13 mouse cellular contexts compared by ENCODE assay signal in genomic region chr2:112799351-112799994, GRCm38 (mm10).
DNase-seq lines count a peak whose midpoint lies in the region; ATAC-seq and TF ChIP-seq lines count a peak whose summit lies in the region.
"Had no signal": no experiment of that assay in that cellular context is flagged by ENCODE, and none has a peak within 500 bp of the region (broad histone marks: within the 10 kb centered on the region; RNA-seq: fewer than 3 reads in every experiment).

No protein-coding gene starts in this region.

- no peaks in the 10 kb centered on the region for H3K27me3 ChIP-seq in forebrain, embryonic 12.5 days
- no peaks in the 10 kb centered on the region for H3K27me3 ChIP-seq in forebrain, embryonic 10.5 days (ENCODE audit: poor library complexity, severe bottlenecking)
- H3K27me3 ChIP-seq in CH12.LX (replicated peaks) = no peaks in the 10 kb centered on the region
- no peaks in the 10 kb centered on the region for H3K27me3 ChIP-seq in midbrain, embryonic 13.5 days
- H3K27me3 ChIP-seq: embryonic facial prominence, embryonic 12.5 days; intestine, embryonic 15.5 days; liver, embryonic 12.5 days; lung, embryonic 15.5 days had no signal

- 84% methylated on average over 7 of the region's 7 CpGs for WGBS in forebrain, embryonic 12.5 days
- 84% methylated on average over 7 of the region's 7 CpGs for WGBS in forebrain, embryonic 10.5 days
- whole genome bisulfite sequencing in midbrain, embryonic 13.5 days = 88% methylated on average over 7 of the region's 7 CpGs

- no peaks in the 10 kb centered on the region for H3K79me2 ChIP-seq in CH12.LX (replicated peaks; ENCODE audit: control insufficient read depth, extremely low read depth, insufficient read depth, poor library complexity, severe bottlenecking)

- no peak overlapping the region for H3K27ac ChIP-seq in forebrain, embryonic 12.5 days
- no peak overlapping the region for H3K27ac ChIP-seq in forebrain, embryonic 10.5 days
- H3K27ac ChIP-seq in CH12.LX (ENCODE audit: insufficient read depth, low read depth) = no peak overlapping the region
- H3K27ac ChIP-seq in midbrain, embryonic 13.5 days = no peak overlapping the region
- H3K27ac ChIP-seq: embryonic facial prominence, embryonic 12.5 days; intestine, embryonic 15.5 days; limb, embryonic 10.5 days; liver, embryonic 12.5 days; lung, embryonic 15.5 days had no signal

- no peak overlapping the region for H3K4me2 ChIP-seq in forebrain, embryonic 12.5 days
- H3K4me2 ChIP-seq in CH12.LX (ENCODE audit: insufficient read depth, low read depth, poor library complexity, severe bottlenecking) = peak overlapping the region; percentile 89
- no peak overlapping the region for H3K4me2 ChIP-seq in midbrain, embryonic 13.5 days (replicated peaks)
- H3K4me2 ChIP-seq: embryonic facial prominence, embryonic 12.5 days; intestine, embryonic 15.5 days; liver, embryonic 12.5 days; lung, embryonic 15.5 days had no signal

- no peaks in the 10 kb centered on the region for H3K4me1 ChIP-seq in forebrain, embryonic 12.5 days
- H3K4me1 ChIP-seq in forebrain, embryonic 10.5 days = no peaks in the 10 kb centered on the region
- peaks cover 0 to 6% of the 10 kb centered on the region in 2 experiments; a peak in 1 of 4 replicates for H3K4me1 ChIP-seq in CH12.LX (ENCODE audit: control insufficient read depth in 1 of 2, insufficient read depth in 2 of 2)
- no peaks in the 10 kb centered on the region for H3K4me1 ChIP-seq in midbrain, embryonic 13.5 days (replicated peaks)
- H3K4me1 ChIP-seq: embryonic facial prominence, embryonic 12.5 days; intestine, embryonic 15.5 days; limb, embryonic 10.5 days; liver, embryonic 12.5 days; lung, embryonic 15.5 days had no signal

- dilution Hi-C loops in CH12.LX (cut with MboI; ENCODE audit: extremely low pct_ligation_motif_present, extremely low pct_unique_long_range_greater_than_20kb, low sequenced_read_pairs) = no loop called here

- TF ChIP-seq POLR2A in CH12.LX (IDR thresholded peaks at IDR 0.05; ENCODE audit: low read depth, low read length) = no peak

- in situ Hi-C loops in CH12.LX (cut with MboI; ENCODE audit: low pct_ligation_motif_present, low pct_unique_long_range_greater_than_20kb, low sequenced_read_pairs) = loop anchor here (25.0 kb wide), 1 partner anchor 488 kb away; the partner anchor contains the start of gene Tmco5b

- TF ChIP-seq EP300 in CH12.LX (IDR thresholded peaks at IDR 0.05; ENCODE audit: low read length) = no peak

- DNase-seq in forebrain, embryonic 10.5 days (ENCODE audit: extremely low spot score, low spot score) = no peak
- peak; percentile 8 to 9 for DNase-seq in kidney, postnatal 4 days
- no peak for DNase-seq in kidney, postnatal 10 days
- no peak for DNase-seq in CH12.LX (ENCODE audit: extremely low read depth)
- no peak for DNase-seq in embryo, embryonic 10.5 days (ENCODE audit: low spot score)
- DNase-seq in frontal cortex, postnatal 25 days (ENCODE audit: low spot score in 2 of 2) = no peak

- peak; percentile 37; the same call in 1 of the 2 replicates for ATAC-seq in forebrain, embryonic 12.5 days (ENCODE audit: low FRiP score)
- peak; percentile 14; the same call in 1 of the 2 replicates for ATAC-seq in midbrain, embryonic 13.5 days
- ATAC-seq: liver, embryonic 12.5 days had no signal

- H3K36me3 ChIP-seq in forebrain, embryonic 12.5 days (replicated peaks) = no peaks in the 10 kb centered on the region
- H3K36me3 ChIP-seq in forebrain, embryonic 10.5 days (replicated peaks) = no peaks in the 10 kb centered on the region
- no peaks in the 10 kb centered on the region for H3K36me3 ChIP-seq in CH12.LX (replicated peaks in 1 of 2; ENCODE audit: control insufficient read depth in 1 of 2, insufficient read depth in 1 of 2, low read length in 1 of 2)
- H3K36me3 ChIP-seq in midbrain, embryonic 13.5 days = no peaks in the 10 kb centered on the region
- H3K36me3 ChIP-seq: embryonic facial prominence, embryonic 12.5 days; intestine, embryonic 15.5 days; limb, embryonic 10.5 days; liver, embryonic 12.5 days; lung, embryonic 15.5 days had no signal

- H3K4me3 ChIP-seq in forebrain, embryonic 12.5 days (replicated peaks) = no peak overlapping the region
- H3K4me3 ChIP-seq in forebrain, embryonic 10.5 days = no peak overlapping the region
- H3K4me3 ChIP-seq in CH12.LX (replicated peaks in 1 of 3; ENCODE audit: low read depth in 2 of 3, low read length in 2 of 3, poor library complexity in 1 of 3) = no peak overlapping the region
- H3K4me3 ChIP-seq in midbrain, embryonic 13.5 days (replicated peaks) = no peak overlapping the region
- H3K4me3 ChIP-seq: embryonic facial prominence, embryonic 12.5 days; intestine, embryonic 15.5 days; limb, embryonic 10.5 days; liver, embryonic 12.5 days; lung, embryonic 15.5 days had no signal

- no peak overlapping the region for H3K9ac ChIP-seq in forebrain, embryonic 12.5 days
- no peak overlapping the region for H3K9ac ChIP-seq in CH12.LX (ENCODE audit: insufficient read depth, low read depth)
- H3K9ac ChIP-seq in midbrain, embryonic 13.5 days (replicated peaks) = no peak overlapping the region
- H3K9ac ChIP-seq: embryonic facial prominence, embryonic 12.5 days; intestine, embryonic 15.5 days; liver, embryonic 12.5 days; lung, embryonic 15.5 days had no signal

- peak in 1 of 2 experiments; percentile 19; a peak in 1 of 4 replicates for TF ChIP-seq CTCF in CH12.LX (conservative IDR thresholded peaks at IDR 0.05 in 1 of 2, IDR thresholded peaks at IDR 0.05 in 1 of 2; ENCODE audit: low read depth in 2 of 2, low read length in 2 of 2)

- TF ChIP-seq RAD21 in CH12.LX (IDR thresholded peaks at IDR 0.05; ENCODE audit: low read depth, low read length) = no peak

- no peaks in the 10 kb centered on the region for H3K9me3 ChIP-seq in forebrain, embryonic 12.5 days
- no peaks in the 10 kb centered on the region for H3K9me3 ChIP-seq in forebrain, embryonic 10.5 days
- no peaks in the 10 kb centered on the region for H3K9me3 ChIP-seq in CH12.LX (replicated peaks; ENCODE audit: low read length)
- H3K9me3 ChIP-seq in midbrain, embryonic 13.5 days = no peaks in the 10 kb centered on the region
- H3K9me3 ChIP-seq: embryonic facial prominence, embryonic 12.5 days; intestine, embryonic 15.5 days; limb, embryonic 10.5 days; liver, embryonic 12.5 days; lung, embryonic 15.5 days had no signal

TF ChIP-seq in CH12.LX, 34 proteins besides CTCF, POLR2A, EP300 and RAD21:
- TF ChIP-seq ZNF384 (IDR thresholded peaks at IDR 0.05; ENCODE audit: low read depth, low read length) (no peak), ELF1 (IDR thresholded peaks at IDR 0.05; ENCODE audit: low read depth, low read length) (peak; percentile 5; the same call in 1 of the 2 replicates)
TF ChIP-seq in CH12.LX: peak in this region for 1.

Comparison
In these comparisons a context has a peak if more than half of its experiments do, and no peak if none do; other contexts are left out.
1. DNase-seq: peak in kidney, postnatal 4 days (2 of 2); none in forebrain, embryonic 10.5 days (single experiment), kidney, postnatal 10 days (single experiment), CH12.LX (single experiment), embryo, embryonic 10.5 days (single experiment) and frontal cortex, postnatal 25 days (0 of 2).